Mouse (Mus musculus): ENCODE measurements around the gene Plppr2. TPM values are rescaled to one million over a fixed set of nuclear protein-coding genes. Genes with fewer than 3 reads are reported as not detected.

The Plppr2 gene
- total and polyA plus RNA-seq, 3 experiments: 2.5 to 7.5 (median 2.6) TPM

- no peak for TF ChIP-seq CTCF (IDR thresholded peaks at IDR 0.05)
- TF ChIP-seq EP300 (IDR thresholded peaks at IDR 0.05; ENCODE audit: insufficient read depth, low read depth, low read length): no peak
- no peak for TF ChIP-seq POLR2A (IDR thresholded peaks at IDR 0.05; ENCODE audit: insufficient read depth, low read depth, low read length)
- Histone ChIP-seq H3K36me3 (ENCODE audit: control insufficient read depth, insufficient read depth, low read length) (no peaks in the 10 kb centered on the region), H3K27ac (no peak overlapping the region), H3K9ac (ENCODE audit: low read depth, low read length) (no peak overlapping the region), H3K79me2 (replicated peaks; ENCODE audit: control insufficient read depth, insufficient read depth, low read length) (no peaks in the 10 kb centered on the region), H3K27me3 (ENCODE audit: control insufficient read depth, insufficient read depth, low read length) (no peaks in the 10 kb centered on the region), H3K4me3 (no peak overlapping the region), H3K4me1 (ENCODE audit: control insufficient read depth, insufficient read depth, low read length) (no peaks in the 10 kb centered on the region)
- intact Hi-C loops (cut with DNase I): no loop called here
- no peak for DNase-seq
- 33% methylated on average over 6 of the region's 6 CpGs for WGBS
These were observed 32.0 kb downstream of the Plppr2 start for GRCm38 (mm10) chr9:21968883-21969282.

DNA sequence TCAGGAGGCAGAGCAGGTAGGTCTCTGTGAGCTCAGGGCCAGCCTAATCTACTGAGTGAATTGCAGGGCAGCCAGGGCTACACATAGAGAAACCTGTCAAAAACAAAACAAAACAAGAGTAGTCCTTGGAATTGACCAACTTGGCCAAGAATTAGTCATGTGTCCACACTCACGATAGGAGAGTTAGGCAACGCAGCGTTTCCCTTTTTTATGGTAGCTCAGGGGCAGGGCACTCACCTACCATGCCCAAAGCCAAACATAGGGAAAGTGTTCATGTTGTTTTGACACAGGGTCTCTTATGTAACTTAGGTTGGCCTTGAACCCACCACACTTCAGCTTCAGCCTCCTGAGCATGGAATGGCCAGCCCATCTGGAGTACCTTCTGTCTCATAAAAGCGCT is 32.5 kb downstream of the Plppr2 start:
- 87% methylated on average over 4 of the region's 4 CpGs for WGBS

DNA sequence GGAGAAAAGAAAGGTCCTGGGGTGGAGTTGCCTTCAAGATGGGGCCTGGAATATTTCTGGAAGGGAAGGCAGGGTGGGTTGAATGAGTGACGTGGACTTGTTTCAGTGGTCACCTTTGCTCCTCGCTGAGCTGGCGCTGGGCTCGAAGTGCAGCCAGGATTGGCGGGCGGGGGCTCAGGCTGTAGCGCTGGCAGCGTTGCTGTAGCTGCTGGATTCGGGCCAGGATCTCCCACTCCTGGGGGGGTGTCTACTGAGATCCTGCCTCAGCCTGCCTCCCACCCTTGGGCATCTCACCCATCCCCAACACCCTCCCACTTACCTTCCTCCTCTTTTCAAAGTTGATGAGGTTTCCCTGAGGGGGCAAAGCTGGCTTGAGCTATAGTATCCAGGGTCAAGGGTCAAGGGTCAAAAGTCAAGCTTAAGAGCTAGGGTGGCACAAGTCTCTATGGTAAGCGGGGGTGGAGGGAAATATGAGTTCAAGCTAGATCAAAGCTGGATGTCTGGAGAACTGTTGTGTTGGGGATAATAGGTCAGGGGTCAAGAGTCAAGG is 39.9 kb downstream of the Plppr2 start:
- H3K36me3 ChIP-seq (ENCODE audit: control insufficient read depth, insufficient read depth, low read length): no peaks in the 10 kb centered on the region
- intact Hi-C loops (cut with DNase I): no loop called here
- no peak for DNase-seq
- H3K4me1 ChIP-seq (ENCODE audit: control insufficient read depth, insufficient read depth, low read length): no peaks in the 10 kb centered on the region
- no peaks in the 10 kb centered on the region for H3K79me2 ChIP-seq (replicated peaks; ENCODE audit: control insufficient read depth, insufficient read depth, low read length)
- whole genome bisulfite sequencing: 80% methylated on average over 10 of the region's 10 CpGs
- no peak overlapping the region for H3K27ac ChIP-seq
- no peak for TF ChIP-seq EP300 (IDR thresholded peaks at IDR 0.05; ENCODE audit: insufficient read depth, low read depth, low read length)
- no peak for TF ChIP-seq CTCF (IDR thresholded peaks at IDR 0.05)
- no peak for TF ChIP-seq POLR2A (IDR thresholded peaks at IDR 0.05; ENCODE audit: insufficient read depth, low read depth, low read length)
- H3K4me3 ChIP-seq: no peak overlapping the region
- no peak overlapping the region for H3K9ac ChIP-seq (ENCODE audit: low read depth, low read length)
- H3K27me3 ChIP-seq (ENCODE audit: control insufficient read depth, insufficient read depth, low read length): no peaks in the 10 kb centered on the region

More for the DNA sequence above, 32.5 kb downstream of the Plppr2 start:
- Histone ChIP-seq H3K4me1 (ENCODE audit: control insufficient read depth, insufficient read depth, low read length) (no peaks in the 10 kb centered on the region), H3K79me2 (replicated peaks; ENCODE audit: control insufficient read depth, insufficient read depth, low read length) (no peaks in the 10 kb centered on the region), H3K9ac (ENCODE audit: low read depth, low read length) (no peak overlapping the region), H3K36me3 (ENCODE audit: control insufficient read depth, insufficient read depth, low read length) (no peaks in the 10 kb centered on the region), H3K27ac (no peak overlapping the region), H3K4me3 (no peak overlapping the region), H3K27me3 (ENCODE audit: control insufficient read depth, insufficient read depth, low read length) (no peaks in the 10 kb centered on the region)
- intact Hi-C loops (cut with DNase I): no loop called here
- DNase-seq: no peak
- TF ChIP-seq POLR2A (IDR thresholded peaks at IDR 0.05; ENCODE audit: insufficient read depth, low read depth, low read length) (no peak), CTCF (IDR thresholded peaks at IDR 0.05) (no peak), EP300 (IDR thresholded peaks at IDR 0.05; ENCODE audit: insufficient read depth, low read depth, low read length) (no peak)

DNA sequence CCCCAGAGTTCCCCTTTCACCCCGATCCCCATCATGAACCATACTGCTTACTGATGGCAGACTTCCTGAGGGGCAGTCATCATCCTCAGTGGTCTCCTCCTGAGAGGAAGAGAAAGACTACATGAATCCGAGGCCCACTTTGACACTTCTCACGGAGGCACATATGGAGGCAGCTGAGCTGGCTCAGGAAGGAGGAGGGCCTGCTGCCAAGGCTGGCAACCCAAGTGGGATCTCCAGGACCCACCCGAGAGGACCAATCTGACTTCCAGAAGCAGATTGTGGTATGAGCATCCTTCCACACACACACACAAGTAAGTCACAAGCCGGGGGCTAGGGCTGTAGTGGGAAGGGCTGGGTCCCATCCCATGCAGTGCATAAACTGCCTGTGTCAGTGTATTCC is 40.5 kb downstream of the Plppr2 start:
- 72% methylated on average over 5 of the region's 5 CpGs for WGBS
- no peaks in the 10 kb centered on the region for H3K4me1 ChIP-seq (ENCODE audit: control insufficient read depth, insufficient read depth, low read length)
- intact Hi-C loops (cut with DNase I): no loop called here
- H3K27me3 ChIP-seq (ENCODE audit: control insufficient read depth, insufficient read depth, low read length): no peaks in the 10 kb centered on the region
- no peak overlapping the region for H3K4me3 ChIP-seq
- H3K9ac ChIP-seq (ENCODE audit: low read depth, low read length): no peak overlapping the region
- no peak for DNase-seq
- TF ChIP-seq POLR2A (IDR thresholded peaks at IDR 0.05; ENCODE audit: insufficient read depth, low read depth, low read length) (no peak), EP300 (IDR thresholded peaks at IDR 0.05; ENCODE audit: insufficient read depth, low read depth, low read length) (no peak), CTCF (IDR thresholded peaks at IDR 0.05) (no peak)
- no peaks in the 10 kb centered on the region for H3K79me2 ChIP-seq (replicated peaks; ENCODE audit: control insufficient read depth, insufficient read depth, low read length)
- no peak overlapping the region for H3K27ac ChIP-seq
- H3K36me3 ChIP-seq (ENCODE audit: control insufficient read depth, insufficient read depth, low read length): no peaks in the 10 kb centered on the region

DNA sequence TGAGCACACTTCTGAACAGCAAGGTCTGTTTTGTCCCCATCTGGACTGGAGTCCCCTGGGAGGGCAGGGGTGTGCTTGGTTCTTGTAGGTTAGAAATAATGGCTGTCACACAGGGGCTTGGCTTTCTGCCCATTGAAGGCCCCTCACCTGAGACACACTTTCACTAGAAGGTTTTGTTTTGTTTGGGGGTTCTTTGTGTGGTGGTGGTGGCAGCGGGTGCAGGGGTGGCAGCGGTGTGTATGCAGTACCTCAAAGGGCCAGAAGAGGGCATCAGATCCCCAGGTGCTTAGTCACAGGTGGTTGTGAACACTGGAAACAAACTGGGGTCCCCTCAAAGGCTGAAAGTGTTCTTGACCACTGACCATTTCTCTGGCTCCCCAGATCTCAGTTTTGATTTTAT is 41.1 kb downstream of the Plppr2 start:
- peak in 1 of 2 experiments; percentile 68 for DNase-seq
- Histone ChIP-seq H3K27ac (no peak overlapping the region), H3K9ac (ENCODE audit: low read depth, low read length) (no peak overlapping the region), H3K79me2 (replicated peaks; ENCODE audit: control insufficient read depth, insufficient read depth, low read length) (no peaks in the 10 kb centered on the region), H3K4me1 (ENCODE audit: control insufficient read depth, insufficient read depth, low read length) (no peaks in the 10 kb centered on the region), H3K4me3 (no peak overlapping the region), H3K36me3 (ENCODE audit: control insufficient read depth, insufficient read depth, low read length) (no peaks in the 10 kb centered on the region), H3K27me3 (ENCODE audit: control insufficient read depth, insufficient read depth, low read length) (no peaks in the 10 kb centered on the region)
- 43% methylated on average over 2 of the region's 2 CpGs for WGBS
- peak; percentile 81 for TF ChIP-seq CTCF (IDR thresholded peaks at IDR 0.05)
- no peak for TF ChIP-seq EP300 (IDR thresholded peaks at IDR 0.05; ENCODE audit: insufficient read depth, low read depth, low read length)
- intact Hi-C loops (cut with DNase I): loop anchor here (2.0 kb wide), 1 partner anchor 165 kb away; no protein-coding TSS in a partner anchor

DNA sequence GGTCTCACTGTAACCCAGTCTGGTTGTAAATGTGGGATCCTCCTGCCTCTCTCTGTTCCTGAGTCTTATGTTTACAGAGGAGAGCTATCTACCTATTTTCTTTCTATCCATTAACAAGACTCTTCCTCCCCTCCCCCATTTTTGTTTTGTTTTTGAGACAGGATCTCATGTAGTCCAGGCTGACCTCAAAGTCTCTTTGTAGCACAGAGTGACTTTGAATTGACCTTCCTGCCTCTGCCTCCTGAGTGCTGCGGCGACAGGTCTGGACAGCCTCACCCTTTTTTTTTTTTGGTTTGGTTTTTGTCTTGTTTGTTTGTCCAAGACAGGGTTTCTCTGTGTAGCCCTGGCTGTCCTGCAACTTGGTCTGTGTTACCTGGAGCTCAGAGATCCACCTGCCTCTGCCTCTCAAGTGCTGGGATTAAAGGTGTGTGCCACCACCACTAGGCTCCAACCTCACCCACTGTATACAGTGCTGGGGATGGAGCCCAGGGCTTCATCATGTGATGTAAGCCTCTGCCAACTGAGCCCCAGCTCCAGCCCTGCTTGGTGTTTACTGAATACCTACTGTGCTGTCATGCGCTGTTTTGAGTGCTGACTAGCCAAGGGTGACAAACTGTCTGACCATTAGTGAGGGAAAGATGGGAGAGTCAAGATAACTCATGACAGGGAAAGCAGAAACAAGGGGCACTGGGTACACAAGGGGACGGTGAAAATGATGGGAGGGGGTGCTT is 41.7 kb downstream of the Plppr2 start:
- intact Hi-C loops (cut with DNase I): loop anchor here (2.0 kb wide), 1 partner anchor 164 kb away; no protein-coding TSS in a partner anchor
- no peak for DNase-seq

More for the DNA sequence above, 41.7 kb downstream of the Plppr2 start:
- H3K4me1 ChIP-seq (ENCODE audit: control insufficient read depth, insufficient read depth, low read length): no peaks in the 10 kb centered on the region
- no peaks in the 10 kb centered on the region for H3K79me2 ChIP-seq (replicated peaks; ENCODE audit: control insufficient read depth, insufficient read depth, low read length)
- no peak for TF ChIP-seq POLR2A (IDR thresholded peaks at IDR 0.05; ENCODE audit: insufficient read depth, low read depth, low read length)
- no peak for TF ChIP-seq CTCF (IDR thresholded peaks at IDR 0.05)
- TF ChIP-seq EP300 (IDR thresholded peaks at IDR 0.05; ENCODE audit: insufficient read depth, low read depth, low read length): no peak
- 81% methylated on average over 4 of the region's 4 CpGs for WGBS
- no peak overlapping the region for H3K9ac ChIP-seq (ENCODE audit: low read depth, low read length)
- H3K27ac ChIP-seq: no peak overlapping the region
- H3K4me3 ChIP-seq: no peak overlapping the region
- H3K36me3 ChIP-seq (ENCODE audit: control insufficient read depth, insufficient read depth, low read length): no peaks in the 10 kb centered on the region
- H3K27me3 ChIP-seq (ENCODE audit: control insufficient read depth, insufficient read depth, low read length): no peaks in the 10 kb centered on the region
